Mouse (Mus musculus) kidney, embryonic 15.5 days (tissue): ENCODE results near the gene Tnks2. TPM values are rescaled to one million over a fixed set of nuclear protein-coding genes. Genes with fewer than 3 reads are reported as not detected.
"Not testable (repeated sequence)": the region's sequence is repeated elsewhere in the genome, so short reads cannot be mapped to it uniquely, and the experiment has no call there.

Experiments used
- ATAC-seq: fragments of 200-750 bp; cut with Nextera tagmentation; replicated peaks from 2 replicates; pipeline ENCODE4 v1.8.0; 2017; ENCODE audit warnings: moderate TSS enrichment; ENCODE audit not compliant: low FRiP score
- H3K27ac ChIP-seq: fragments of 300-500 bp; sonication (generic); 2 replicates; pipeline ENCODE4 v1.5.1; 2015; ENCODE audit warnings: mild to moderate bottlenecking, inconsistent platforms
- H3K27me3 ChIP-seq: fragments of 300-500 bp; sonication (generic); 2 replicates; pipeline ENCODE4 v1.6.1; 2015; ENCODE audit warnings: inconsistent platforms
- H3K36me3 ChIP-seq: fragments of 300-500 bp; sonication (generic); 2 replicates; pipeline ENCODE4 v1.6.1; 2015; ENCODE audit warnings: inconsistent platforms
- H3K4me1 ChIP-seq: fragments of 300-500 bp; sonication (generic); 2 replicates; pipeline ENCODE4 v1.6.1; 2015; ENCODE audit warnings: inconsistent platforms
- H3K4me2 ChIP-seq: fragments of 300-500 bp; sonication (generic); 2 replicates; pipeline ENCODE4 v1.6.1; 2015; ENCODE audit warnings: moderate library complexity, mild to moderate bottlenecking, inconsistent platforms
- H3K4me3 ChIP-seq: fragments of 300-500 bp; sonication (generic); replicated peaks from 2 replicates; pipeline ENCODE4 v1.5.1; 2015; ENCODE audit warnings: mild to moderate bottlenecking, inconsistent platforms
- H3K9ac ChIP-seq: fragments of 300-500 bp; sonication (generic); 2 replicates; pipeline ENCODE4 v1.6.1; 2015; ENCODE audit warnings: mild to moderate bottlenecking, inconsistent platforms
- H3K9me3 ChIP-seq: fragments of 300-500 bp; sonication (generic); replicated peaks from 2 replicates; pipeline ENCODE4 v1.6.1; 2016; ENCODE audit warnings: inconsistent platforms
- WGBS: fragments of 180-500 bp; shearing (Covaris S2); methylation state at CpG from one replicate; pipeline ENCODE4 v1.1.7; 2015; ENCODE audit warnings: mixed read lengths; 5-methylcytosine and 5-hydroxymethylcytosine counted together
- polyA plus RNA-seq: library from polyadenylated mRNA; unstranded; fragments of >200 nt; fragmentation: Nextera tagmentation; extraction: Ambion mirVana; gene quantifications from 2 replicates; pipeline ENCODE4 v1.2.1, GENCODE M21; 2015

Tnks2 gene
- polyA plus RNA-seq, 1 experiment from 2014 or later, result 53.1 TPM

GRCm38 (mm10) chr19:36832951-36833787 lies 863 bp upstream of the Tnks2 start:
- Histone ChIP-seq H3K4me3 (peak overlapping the region; percentile 79), H3K4me2 (peak overlapping the region; percentile 62), H3K27ac (peak overlapping the region; percentile 97), H3K36me3 (peaks cover 2% of the 10 kb centered on the region; the same call in 1 of the 2 replicates), H3K27me3 (no peaks in the 10 kb centered on the region), H3K9ac (peak overlapping the region; percentile 98), H3K4me1 (peaks cover 20% of the 10 kb centered on the region), H3K9me3 (no peaks in the 10 kb centered on the region)
- WGBS, result 5% methylated on average over 19 of the region's 19 CpGs
- peak; percentile 55; the same call in 1 of the 2 replicates for ATAC-seq

GRCm38 (mm10) chr19:36834532-36835431 lies 750 bp downstream of the Tnks2 start:
- under 1% methylated on average over 62 of the region's 62 CpGs for WGBS
- Histone ChIP-seq H3K27me3 (no peaks in the 10 kb centered on the region), H3K36me3 (peaks cover 14% of the 10 kb centered on the region), H3K9me3 (no peaks in the 10 kb centered on the region), H3K9ac (peak overlapping the region; percentile 98), H3K4me2 (peak overlapping the region; percentile 62), H3K4me1 (peaks cover 21% of the 10 kb centered on the region), H3K4me3 (peak overlapping the region; percentile 79), H3K27ac (peak overlapping the region; percentile 97)
- ATAC-seq, result peak; percentile 63

DNA sequence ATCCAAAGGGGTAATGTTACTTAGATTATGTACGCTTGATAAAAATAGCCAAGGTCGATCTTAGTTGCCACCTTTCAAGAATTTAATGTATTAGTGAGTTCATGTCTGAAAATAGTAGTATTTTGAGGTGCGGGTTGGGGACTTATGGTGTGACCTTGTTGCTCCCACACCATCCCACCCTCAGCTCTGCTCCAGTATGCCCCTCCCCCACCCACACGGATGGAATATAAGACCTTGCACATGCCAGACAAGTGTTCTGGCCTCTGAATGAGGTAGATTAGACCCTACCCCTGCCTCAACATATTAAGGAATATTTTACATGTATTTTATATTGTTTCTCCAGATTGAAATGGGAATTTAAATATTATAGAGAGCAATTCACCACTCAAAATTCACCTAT lies 2.0 kb downstream of the Tnks2 start:
- Histone ChIP-seq H3K27me3 (no peaks in the 10 kb centered on the region), H3K4me1 (peaks cover 21% of the 10 kb centered on the region), H3K27ac (0 out of 2 replicates have a peak overlapping the region, but pooled peaks have one; percentile 27), H3K9me3 (no peaks in the 10 kb centered on the region), H3K4me2 (peak overlapping the region; percentile 62), H3K36me3 (peaks cover 20% of the 10 kb centered on the region), H3K4me3 (peak overlapping the region; percentile 79), H3K9ac (0 out of 2 replicates have a peak overlapping the region, but pooled peaks have one; percentile 44)
- 46% methylated on average over 4 of the region's 4 CpGs for WGBS
- no peak for ATAC-seq

- Histone ChIP-seq H3K9me3 (no peaks in the 10 kb centered on the region), H3K4me1 (peaks cover 14% of the 10 kb centered on the region), H3K27me3 (no peaks in the 10 kb centered on the region), H3K36me3 (peaks cover 52% of the 10 kb centered on the region), H3K27ac (no peak overlapping the region), H3K9ac (no peak overlapping the region), H3K4me3 (no peak overlapping the region), H3K4me2 (no peak overlapping the region)
- ATAC-seq, result no peak
- 95% methylated on average over 3 of the region's 3 CpGs for WGBS
Observed at GRCm38 (mm10) chr19:36840301-36840700, 6.3 kb downstream of the Tnks2 start.

GRCm38 (mm10) chr19:36843866-36844265 lies 9.8 kb downstream of the Tnks2 start:
- no peaks in the 10 kb centered on the region for H3K9me3 ChIP-seq
- 93% methylated on average over 11 of the region's 11 CpGs for WGBS
- H3K4me2 ChIP-seq, result no peak overlapping the region
- no peak overlapping the region for H3K4me3 ChIP-seq
- H3K27ac ChIP-seq, result no peak overlapping the region
- no peaks in the 10 kb centered on the region for H3K4me1 ChIP-seq
- no peaks in the 10 kb centered on the region for H3K27me3 ChIP-seq
- ATAC-seq, result no peak
- H3K9ac ChIP-seq, result no peak overlapping the region
- peaks cover 73% of the 10 kb centered on the region for H3K36me3 ChIP-seq

DNA sequence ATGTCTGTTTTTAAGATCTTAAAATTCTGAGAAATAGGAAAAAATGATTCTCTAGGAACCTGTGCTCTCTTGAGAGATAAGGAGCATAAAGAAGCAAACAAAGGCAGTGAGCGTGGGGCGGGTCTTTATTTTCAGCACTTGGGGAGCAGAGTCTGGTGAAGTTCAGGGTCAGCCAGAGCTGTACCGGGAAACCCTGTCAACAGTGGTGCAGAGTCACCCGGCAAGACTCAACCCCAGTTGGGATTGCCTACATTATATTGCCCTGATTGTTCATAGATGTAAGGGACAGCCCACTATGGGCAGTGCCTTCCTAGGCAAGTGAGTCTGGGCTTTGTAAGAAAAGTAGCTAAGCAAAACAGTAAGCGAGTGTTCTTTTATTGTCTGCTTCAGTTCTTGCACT lies 11.9 kb downstream of the Tnks2 start:
- WGBS, result 83% methylated on average over 5 of the region's 5 CpGs
- no peak for ATAC-seq
- Histone ChIP-seq H3K4me2 (no peak overlapping the region), H3K4me1 (no peaks in the 10 kb centered on the region), H3K9me3 (no peaks in the 10 kb centered on the region), H3K27me3 (no peaks in the 10 kb centered on the region), H3K36me3 (peaks cover 79% of the 10 kb centered on the region), H3K27ac (no peak overlapping the region), H3K4me3 (no peak overlapping the region), H3K9ac (no peak overlapping the region)

- no peaks in the 10 kb centered on the region for H3K27me3 ChIP-seq
- ATAC-seq, result no peak
- WGBS, result 90% methylated on average over 2 of the region's 2 CpGs
- no peak overlapping the region for H3K27ac ChIP-seq
- H3K4me3 ChIP-seq, result no peak overlapping the region
- peaks cover 92% of the 10 kb centered on the region for H3K36me3 ChIP-seq
- no peak overlapping the region for H3K4me2 ChIP-seq
- H3K9ac ChIP-seq, result no peak overlapping the region
- no peaks in the 10 kb centered on the region for H3K4me1 ChIP-seq
- no peaks in the 10 kb centered on the region for H3K9me3 ChIP-seq
Observed at GRCm38 (mm10) chr19:36853831-36854230, 19.8 kb downstream of the Tnks2 start.

DNA sequence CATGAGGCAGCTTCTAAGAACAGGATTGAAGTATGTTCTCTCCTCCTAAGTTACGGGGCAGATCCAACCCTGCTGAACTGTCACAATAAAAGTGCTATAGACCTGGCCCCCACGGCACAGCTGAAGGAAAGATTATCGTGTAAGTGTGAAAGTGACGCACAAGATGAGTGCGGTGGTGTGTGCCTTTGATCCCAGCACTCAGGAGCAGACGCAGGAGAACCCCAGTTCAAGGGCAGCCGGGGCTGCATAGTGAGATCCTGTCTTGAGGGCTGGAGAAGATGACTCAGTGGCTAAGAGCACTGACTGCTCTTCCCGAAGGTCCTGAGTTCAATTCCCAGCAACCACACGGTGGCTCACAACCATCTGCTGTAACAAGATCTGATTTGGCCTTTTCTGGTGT lies 23.8 kb downstream of the Tnks2 start:
- 58% methylated on average over 9 of the region's 9 CpGs for WGBS

GRCm38 (mm10) chr19:36860393-36860792 lies 26.4 kb downstream of the Tnks2 start:
- no peak for ATAC-seq
- peaks cover 91% of the 10 kb centered on the region for H3K36me3 ChIP-seq
- WGBS, result 91% methylated on average over 5 of the region's 5 CpGs

More for the DNA sequence above, 23.8 kb downstream of the Tnks2 start:
- Histone ChIP-seq H3K27me3 (no peaks in the 10 kb centered on the region), H3K36me3 (peaks cover 93% of the 10 kb centered on the region), H3K9ac (no peak overlapping the region), H3K4me3 (no peak overlapping the region), H3K4me1 (no peaks in the 10 kb centered on the region), H3K4me2 (no peak overlapping the region), H3K9me3 (no peaks in the 10 kb centered on the region), H3K27ac (no peak overlapping the region)
- no peak for ATAC-seq

DNA sequence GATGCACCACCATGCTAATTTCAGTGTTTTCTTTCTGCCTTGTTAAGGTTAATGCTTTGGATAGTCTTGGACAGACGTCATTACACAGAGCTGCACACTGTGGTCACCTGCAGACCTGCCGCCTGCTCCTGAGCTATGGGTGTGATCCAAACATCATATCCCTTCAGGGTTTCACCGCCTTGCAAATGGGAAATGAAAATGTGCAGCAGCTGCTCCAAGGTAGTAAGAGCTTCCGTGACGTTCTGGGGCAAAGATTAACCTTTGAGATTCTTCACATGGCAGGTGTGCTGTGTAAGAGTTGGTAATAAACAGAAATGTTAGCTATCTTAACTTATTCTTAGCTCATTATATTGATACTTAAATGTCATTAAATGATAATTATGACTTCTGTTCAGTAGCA lies 31.9 kb downstream of the Tnks2 start:
- no peak overlapping the region for H3K4me3 ChIP-seq
- H3K36me3 ChIP-seq, result peaks cover 89% of the 10 kb centered on the region
- WGBS, result 91% methylated on average over 5 of the region's 5 CpGs
- H3K27me3 ChIP-seq, result no peaks in the 10 kb centered on the region
- H3K4me1 ChIP-seq, result no peaks in the 10 kb centered on the region
- no peak for ATAC-seq
- H3K9ac ChIP-seq, result no peak overlapping the region
- no peak overlapping the region for H3K4me2 ChIP-seq
- H3K27ac ChIP-seq, result no peak overlapping the region
- no peaks in the 10 kb centered on the region for H3K9me3 ChIP-seq

More at GRCm38 (mm10) chr19:36860393-36860792, 26.4 kb downstream of the Tnks2 start:
- no peaks in the 10 kb centered on the region for H3K4me1 ChIP-seq
- H3K9ac ChIP-seq, result no peak overlapping the region
- no peak overlapping the region for H3K27ac ChIP-seq
- H3K4me2 ChIP-seq, result no peak overlapping the region
- no peak overlapping the region for H3K4me3 ChIP-seq
- no peaks in the 10 kb centered on the region for H3K9me3 ChIP-seq
- H3K27me3 ChIP-seq, result no peaks in the 10 kb centered on the region

DNA sequence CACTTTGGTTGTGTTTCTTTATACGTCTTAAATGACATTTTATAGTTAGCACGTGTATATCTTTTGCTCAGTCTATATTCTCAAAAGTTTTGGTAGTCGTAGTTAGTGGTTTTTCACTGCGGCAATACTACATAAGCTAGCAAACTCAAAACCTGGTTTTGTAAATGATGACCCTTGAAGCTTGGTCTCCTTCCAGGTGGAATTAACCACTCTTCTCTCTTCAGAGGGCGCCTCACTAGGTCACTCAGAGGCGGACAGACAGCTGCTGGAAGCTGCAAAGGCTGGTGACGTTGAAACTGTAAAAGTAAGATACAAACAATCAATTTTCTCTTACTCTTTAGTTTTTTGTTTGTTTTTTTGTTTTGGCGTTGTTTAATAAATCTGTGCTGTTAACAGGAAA lies 33.4 kb downstream of the Tnks2 start:
- Histone ChIP-seq H3K4me1 (no peaks in the 10 kb centered on the region), H3K36me3 (peaks cover 87% of the 10 kb centered on the region), H3K4me2 (no peak overlapping the region), H3K27ac (no peak overlapping the region), H3K4me3 (no peak overlapping the region), H3K9ac (no peak overlapping the region), H3K9me3 (no peaks in the 10 kb centered on the region), H3K27me3 (no peaks in the 10 kb centered on the region)
- WGBS, result 90% methylated on average over 8 of the region's 8 CpGs
- ATAC-seq, result no peak

DNA sequence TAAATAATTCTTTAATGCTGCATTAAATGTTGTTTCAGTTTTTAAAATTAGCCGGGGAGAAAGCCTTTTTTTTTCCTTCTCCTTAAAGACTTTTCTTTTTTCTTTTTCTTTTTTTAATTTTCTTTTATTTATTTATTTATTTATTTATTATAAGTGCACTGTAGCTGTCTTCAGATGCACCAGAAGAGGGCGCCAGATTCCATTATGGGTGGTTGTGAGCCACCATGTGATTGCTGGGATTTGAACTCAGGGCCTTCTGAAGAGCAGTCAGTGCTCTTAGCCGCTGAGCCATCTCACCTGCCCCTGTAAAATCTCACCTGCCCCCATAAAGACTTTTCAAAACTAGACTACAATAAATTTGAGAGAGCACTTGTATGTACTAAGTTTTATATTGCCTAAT lies 34.6 kb downstream of the Tnks2 start:
- ATAC-seq, H3K9me3 ChIP-seq, H3K4me3 ChIP-seq, H3K4me1 ChIP-seq, H3K9ac ChIP-seq, H3K27me3 ChIP-seq, H3K4me2 ChIP-seq, H3K27ac ChIP-seq: not testable (repeated sequence)
- peaks cover 86% of the 10 kb centered on the region for H3K36me3 ChIP-seq
- 83% methylated on average over 3 of the region's 3 CpGs for WGBS
